ENCODE assay signal across 18 mouse cellular contexts in the genomic region with DNA sequence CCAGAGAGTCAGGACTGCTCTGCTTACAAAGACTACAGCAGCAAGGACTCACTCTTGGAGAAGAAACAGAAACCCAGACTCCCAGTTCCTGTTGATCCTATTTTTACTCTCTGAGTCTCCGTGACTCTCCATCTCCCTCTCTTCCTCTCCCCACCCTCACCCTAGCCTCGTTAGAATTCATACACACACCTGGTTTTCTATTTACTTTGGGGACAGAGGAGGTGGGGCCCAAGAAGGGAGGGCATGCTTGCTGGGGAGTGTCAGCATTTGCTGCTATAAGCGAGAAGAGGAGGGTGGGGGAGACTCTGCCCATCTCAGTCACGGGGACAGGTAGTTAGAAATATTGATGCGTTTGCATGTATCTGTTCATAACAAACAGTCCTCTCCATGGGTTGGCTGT.
DNase-seq lines count a peak whose midpoint lies in the region; ATAC-seq lines count a peak whose summit lies in the region.
"Had no signal": no experiment of that assay in that cellular context is flagged by ENCODE, and none has a peak within 500 bp of the region (broad histone marks: within the 10 kb centered on the region; RNA-seq: fewer than 3 reads in every experiment).

No protein-coding gene starts in this region.

- peak; percentile 90 for DNase-seq in heart, adult 11 months
- peak; percentile 12 for DNase-seq in kidney, postnatal 14 days
- DNase-seq in kidney, adult 9 months = no peak
- DNase-seq in brain, adult 2 months (ENCODE audit: low read depth, low spot score) = peak; percentile 28
- no peak for DNase-seq in cerebellum, postnatal 25 days
- no peak for DNase-seq in forebrain, embryonic 14.5 days (ENCODE audit: low spot score)
- DNase-seq: cerebellum, adult 11 months; cerebellum, postnatal 36 days; gastrocnemius, postnatal 10 days; kidney, adult 18-20 months; left cerebral cortex, postnatal 4 days had no signal

- no peak overlapping the region for H3K4me2 ChIP-seq in heart, embryonic 11.5 days
- 0 out of 2 replicates have a peak overlapping the region, but pooled peaks have one; percentile 27 for H3K4me2 ChIP-seq in intestine, embryonic 15.5 days (replicated peaks)
- H3K4me2 ChIP-seq in forebrain, embryonic 14.5 days (ENCODE audit: low read length) = no peak overlapping the region
- H3K4me2 ChIP-seq: heart, embryonic 15.5 days; hindbrain, embryonic 12.5 days; liver, embryonic 12.5 days; neural tube, embryonic 12.5 days had no signal

- peaks cover 8% of the 10 kb centered on the region for H3K27me3 ChIP-seq in heart, embryonic 11.5 days (ENCODE audit: control insufficient read depth, insufficient read depth, low read length)
- H3K27me3 ChIP-seq in intestine, embryonic 15.5 days (replicated peaks) = no peaks in the 10 kb centered on the region
- H3K27me3 ChIP-seq in forebrain, embryonic 14.5 days (replicated peaks; ENCODE audit: control insufficient read depth, insufficient read depth, low read length) = no peaks in the 10 kb centered on the region
- H3K27me3 ChIP-seq: neural tube, embryonic 12.5 days had no signal

- H3K36me3 ChIP-seq in heart, embryonic 11.5 days (ENCODE audit: control insufficient read depth, insufficient read depth, low read length) = no peaks in the 10 kb centered on the region
- H3K36me3 ChIP-seq in intestine, embryonic 15.5 days = no peaks in the 10 kb centered on the region
- no peaks in the 10 kb centered on the region for H3K36me3 ChIP-seq in forebrain, embryonic 14.5 days (ENCODE audit: control insufficient read depth, insufficient read depth, low read length)
- H3K36me3 ChIP-seq: heart, embryonic 15.5 days; hindbrain, embryonic 12.5 days; liver, embryonic 12.5 days; neural tube, embryonic 12.5 days had no signal

- no peak overlapping the region for H3K9ac ChIP-seq in heart, embryonic 11.5 days (ENCODE audit: low read depth, low read length)
- H3K9ac ChIP-seq in intestine, embryonic 15.5 days = no peak overlapping the region
- no peak overlapping the region for H3K9ac ChIP-seq in forebrain, embryonic 14.5 days (ENCODE audit: low read length)
- H3K9ac ChIP-seq: heart, embryonic 15.5 days; hindbrain, embryonic 12.5 days; liver, embryonic 12.5 days; neural tube, embryonic 12.5 days had no signal

- no peaks in the 10 kb centered on the region for H3K9me3 ChIP-seq in heart, embryonic 11.5 days (replicated peaks; ENCODE audit: control insufficient read depth, low read length)
- no peaks in the 10 kb centered on the region for H3K9me3 ChIP-seq in intestine, embryonic 15.5 days
- no peaks in the 10 kb centered on the region for H3K9me3 ChIP-seq in forebrain, embryonic 14.5 days (replicated peaks; ENCODE audit: control insufficient read depth, low read length)
- H3K9me3 ChIP-seq: heart, embryonic 15.5 days; hindbrain, embryonic 12.5 days; liver, embryonic 12.5 days; neural tube, embryonic 12.5 days had no signal

- WGBS in heart, embryonic 11.5 days (ENCODE audit: insufficient replicate concordance) = 44% methylated on average over 5 of the region's 5 CpGs
- WGBS in intestine, embryonic 15.5 days = 19% methylated on average over 5 of the region's 5 CpGs
- WGBS in forebrain, embryonic 14.5 days = 60% methylated on average over 5 of the region's 5 CpGs

- H3K27ac ChIP-seq in heart, embryonic 11.5 days (ENCODE audit: low read depth, low read length) = no peak overlapping the region
- H3K27ac ChIP-seq in intestine, embryonic 15.5 days = peak overlapping the region; percentile 63
- H3K27ac ChIP-seq in forebrain, embryonic 14.5 days (ENCODE audit: low read depth, low read length) = no peak overlapping the region
- H3K27ac ChIP-seq: heart, embryonic 15.5 days; hindbrain, embryonic 12.5 days; liver, embryonic 12.5 days; neural tube, embryonic 12.5 days had no signal

- no peak overlapping the region for H3K4me3 ChIP-seq in heart, embryonic 11.5 days (ENCODE audit: low read depth, low read length)
- no peak overlapping the region for H3K4me3 ChIP-seq in intestine, embryonic 15.5 days (replicated peaks)
- H3K4me3 ChIP-seq in forebrain, embryonic 14.5 days (ENCODE audit: low read depth, low read length) = no peak overlapping the region
- H3K4me3 ChIP-seq: heart, embryonic 15.5 days; hindbrain, embryonic 12.5 days; liver, embryonic 12.5 days; neural tube, embryonic 12.5 days had no signal

- no peak for ATAC-seq in heart, embryonic 11.5 days (replicated peaks; ENCODE audit: insufficient number of reproducible peaks, low FRiP score, low TSS enrichment)
- peak; percentile 81 for ATAC-seq in intestine, embryonic 15.5 days
- no peak for ATAC-seq in forebrain, embryonic 14.5 days
- ATAC-seq: liver, embryonic 12.5 days; midbrain, embryonic 16.5 days had no signal

- no peaks in the 10 kb centered on the region for H3K4me1 ChIP-seq in heart, embryonic 11.5 days (ENCODE audit: control insufficient read depth, insufficient read depth, low read length)
- peaks cover 35% of the 10 kb centered on the region for H3K4me1 ChIP-seq in intestine, embryonic 15.5 days (replicated peaks)
- H3K4me1 ChIP-seq in forebrain, embryonic 14.5 days (ENCODE audit: control insufficient read depth, insufficient read depth, low read length) = no peaks in the 10 kb centered on the region
- H3K4me1 ChIP-seq: hindbrain, embryonic 12.5 days; liver, embryonic 12.5 days had no signal

Comparison
In these comparisons a context has a peak if more than half of its experiments do, and no peak if none do; other contexts are left out.
1. DNase-seq: peak in heart, adult 11 months (single experiment), kidney, postnatal 14 days (single experiment) and brain, adult 2 months (single experiment); none in kidney, adult 9 months (single experiment), cerebellum, postnatal 25 days (0 of 2) and forebrain, embryonic 14.5 days (single experiment).